Mouse (Mus musculus): ENCODE measurements around the gene Olfr1417. TPM values are rescaled to one million over a fixed set of nuclear protein-coding genes. Genes with fewer than 3 reads are reported as not detected.
"Not testable (repeated sequence)": the region's sequence is repeated elsewhere in the genome, so short reads cannot be mapped to it uniquely, and the experiment has no call there.

Olfr1417 gene
- 0.45 TPM in 1 of 2 replicates, not detected in the other for polyA plus RNA-seq (2014; fragmentation: Nextera tagmentation; extraction: Ambion mirVana)

DNA sequence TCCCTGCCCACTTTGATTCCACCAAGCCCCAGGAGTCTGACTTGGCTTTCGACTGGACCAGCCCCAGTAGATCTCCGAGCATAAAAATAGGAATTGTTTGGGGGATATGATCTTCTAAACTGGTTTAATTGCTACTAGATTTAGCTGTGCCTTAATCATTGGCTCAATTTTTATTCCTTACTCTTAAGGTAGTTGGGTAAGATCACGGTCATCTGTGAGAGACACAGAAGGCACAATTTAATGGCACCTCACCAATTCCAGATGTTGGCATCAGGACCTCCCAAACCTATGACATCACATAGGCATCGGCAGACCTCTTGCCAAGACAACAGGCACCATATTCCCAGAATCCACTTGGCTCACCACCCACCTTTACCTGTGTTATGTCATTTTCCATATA, at the start of gene Olfr1417:
Gene Olfr1417 (minus strand): TSS at position 101 of the 400 bp plus-strand sequence.
- H3K27ac ChIP-seq (replicated peaks; ENCODE audit: low read depth, low read length) = no peak within 1 kb of the TSS
- H3K9ac ChIP-seq (replicated peaks; ENCODE audit: low read length) = no peak within 1 kb of the TSS
- H3K4me3 ChIP-seq (replicated peaks; ENCODE audit: low read depth, low read length) = no peak within 1 kb of the TSS
- no peaks in the 10 kb centered on the region for H3K36me3 ChIP-seq (ENCODE audit: control insufficient read depth, insufficient read depth, low read length)
- ATAC-seq (ENCODE audit: low FRiP score, low TSS enrichment) (no peak), DNase-seq (no peak)
- H3K27me3 ChIP-seq (ENCODE audit: control insufficient read depth, insufficient read depth, low read length) = no peaks in the 10 kb centered on the region
- H3K4me1 ChIP-seq (ENCODE audit: control insufficient read depth, insufficient read depth, low read length) = no peaks in the 10 kb centered on the region
- WGBS = 89% methylated on average over 4 of the region's 4 CpGs
- no peaks in the 10 kb centered on the region for H3K9me3 ChIP-seq (ENCODE audit: control insufficient read depth, low read length)
- no peak within 1 kb of the TSS for H3K4me2 ChIP-seq (ENCODE audit: low read length)

DNA sequence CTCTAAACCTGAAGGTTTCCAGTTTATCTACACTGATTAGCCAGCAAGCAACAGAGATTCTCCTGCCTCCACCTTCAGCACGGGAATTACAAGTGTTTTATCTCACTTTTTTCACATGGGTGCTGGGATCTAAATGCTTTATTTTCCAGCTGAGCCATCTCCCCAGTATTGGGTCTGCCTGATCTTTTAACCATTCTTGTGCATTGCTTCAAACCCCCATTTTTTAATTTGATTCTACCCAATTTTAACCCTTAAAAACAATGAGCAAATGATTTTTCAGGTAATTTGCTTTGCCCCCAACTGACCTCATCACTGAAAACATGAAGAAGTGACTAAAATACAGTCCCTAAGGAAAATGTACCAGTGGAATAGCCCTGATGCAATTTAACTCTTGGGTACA, 47.2 kb upstream of the Olfr1417 start, which contains the start of gene Olfr1420:
Gene Olfr1420 (plus strand): TSS at position 301 of the 400 bp plus-strand sequence.
- H3K4me3 ChIP-seq (replicated peaks; ENCODE audit: low read depth, low read length) = no peak within 1 kb of the TSS
- no peak within 1 kb of the TSS for H3K9ac ChIP-seq (replicated peaks; ENCODE audit: low read length)
- 60% methylated on average over 1 of the region's 1 CpGs for WGBS
- H3K4me2 ChIP-seq (ENCODE audit: low read length) = no peak within 1 kb of the TSS
- no peaks in the 10 kb centered on the region for H3K9me3 ChIP-seq (ENCODE audit: control insufficient read depth, low read length)
- H3K27ac ChIP-seq (replicated peaks; ENCODE audit: low read depth, low read length) = no peak within 1 kb of the TSS
- no peaks in the 10 kb centered on the region for H3K4me1 ChIP-seq (ENCODE audit: control insufficient read depth, insufficient read depth, low read length)
- no peaks in the 10 kb centered on the region for H3K36me3 ChIP-seq (ENCODE audit: control insufficient read depth, insufficient read depth, low read length)
- DNase-seq (no peak), ATAC-seq (ENCODE audit: low FRiP score, low TSS enrichment) (no peak)
- H3K27me3 ChIP-seq (ENCODE audit: control insufficient read depth, insufficient read depth, low read length) = no peaks in the 10 kb centered on the region

DNA sequence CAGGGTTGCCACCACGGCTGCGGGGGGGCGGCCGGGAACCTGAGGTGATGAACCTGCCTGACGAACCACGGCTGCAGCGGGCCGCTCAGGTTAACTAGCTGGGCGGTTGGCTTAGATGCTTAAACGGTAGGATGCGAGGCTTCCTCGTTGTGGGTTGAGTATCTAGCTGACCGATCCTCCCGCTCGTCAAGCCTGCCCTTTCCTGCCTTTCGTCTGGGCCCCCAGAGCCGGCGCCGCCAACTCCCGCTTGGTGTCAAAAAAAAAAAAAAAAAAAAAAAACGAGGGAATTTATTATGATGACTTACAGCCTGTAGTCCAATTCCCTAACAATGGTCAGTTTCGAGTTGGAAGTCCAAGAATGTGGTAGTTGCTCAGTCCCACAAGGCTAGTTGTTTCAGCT, 39.4 kb upstream of the Olfr1417 start:
- H3K27ac ChIP-seq (replicated peaks; ENCODE audit: low read depth, low read length); ATAC-seq (ENCODE audit: low FRiP score, low TSS enrichment); H3K4me3 ChIP-seq (replicated peaks; ENCODE audit: low read depth, low read length); H3K9me3 ChIP-seq (ENCODE audit: control insufficient read depth, low read length); H3K4me2 ChIP-seq (ENCODE audit: low read length); H3K36me3 ChIP-seq (ENCODE audit: control insufficient read depth, insufficient read depth, low read length); H3K4me1 ChIP-seq (ENCODE audit: control insufficient read depth, insufficient read depth, low read length); DNase-seq; H3K9ac ChIP-seq (replicated peaks; ENCODE audit: low read length); H3K27me3 ChIP-seq (ENCODE audit: control insufficient read depth, insufficient read depth, low read length): not testable (repeated sequence)
- 72% methylated on average over 22 of the region's 22 CpGs for WGBS

DNA sequence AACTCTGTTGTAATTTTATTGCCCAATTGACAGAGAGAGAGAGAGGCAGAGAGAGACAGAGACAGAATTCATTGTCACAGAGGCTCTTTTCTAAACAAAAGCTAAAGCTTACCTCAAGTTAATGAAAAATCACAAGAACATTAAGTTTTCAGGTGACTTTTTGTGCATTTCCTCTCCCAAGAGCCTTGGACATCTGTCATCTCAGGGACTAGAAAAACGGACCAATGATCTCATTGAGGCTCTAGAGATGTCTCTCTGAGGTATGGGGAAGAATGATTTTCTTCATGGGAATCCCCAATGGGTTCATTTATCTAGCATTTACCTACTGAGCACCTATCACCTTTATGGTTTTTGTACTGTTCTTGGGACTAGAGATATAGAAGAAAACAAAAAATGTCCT, 36.0 kb upstream of the Olfr1417 start, which contains the start of gene Olfr1419:
Gene Olfr1419 (minus strand): TSS at position 101 of the 400 bp plus-strand sequence.
- WGBS = 66% methylated on average over 1 of the region's 1 CpGs
- H3K9me3 ChIP-seq (ENCODE audit: control insufficient read depth, low read length) = no peaks in the 10 kb centered on the region
- no peak for DNase-seq
- H3K4me1 ChIP-seq (ENCODE audit: control insufficient read depth, insufficient read depth, low read length) = no peaks in the 10 kb centered on the region
- H3K27me3 ChIP-seq (ENCODE audit: control insufficient read depth, insufficient read depth, low read length) = no peaks in the 10 kb centered on the region
- H3K36me3 ChIP-seq (ENCODE audit: control insufficient read depth, insufficient read depth, low read length) = no peaks in the 10 kb centered on the region
- no peak within 1 kb of the TSS for H3K9ac ChIP-seq (replicated peaks; ENCODE audit: low read length)
- H3K4me3 ChIP-seq (replicated peaks; ENCODE audit: low read depth, low read length) = no peak within 1 kb of the TSS
- ATAC-seq (ENCODE audit: low FRiP score, low TSS enrichment) = no peak
- no peak within 1 kb of the TSS for H3K4me2 ChIP-seq (ENCODE audit: low read length)
- H3K27ac ChIP-seq (replicated peaks; ENCODE audit: low read depth, low read length) = no peak within 1 kb of the TSS

DNA sequence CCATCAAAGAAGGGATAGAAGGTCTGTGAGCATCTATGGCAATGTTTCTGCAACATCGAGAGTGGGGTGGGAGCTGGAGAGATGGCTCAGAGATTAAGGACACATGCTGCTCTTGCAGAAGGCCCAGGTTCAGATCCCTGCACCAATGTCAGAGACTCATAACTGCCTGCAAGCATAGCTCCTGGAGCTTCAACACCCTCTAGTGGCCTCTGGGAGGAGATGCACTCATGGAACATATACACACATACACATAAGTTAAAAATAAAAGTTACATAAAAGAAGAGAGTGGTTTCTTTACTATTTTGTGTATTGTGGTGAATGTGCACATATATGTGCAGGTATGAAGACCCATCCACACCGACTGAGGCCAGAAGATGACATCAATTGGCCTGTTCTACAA, 28.8 kb upstream of the Olfr1417 start:
- WGBS = 87% methylated on average over 2 of the region's 2 CpGs
- Histone ChIP-seq H3K9ac (replicated peaks; ENCODE audit: low read length) (no peak overlapping the region), H3K4me1 (ENCODE audit: control insufficient read depth, insufficient read depth, low read length) (no peaks in the 10 kb centered on the region), H3K4me3 (replicated peaks; ENCODE audit: low read depth, low read length) (no peak overlapping the region), H3K9me3 (ENCODE audit: control insufficient read depth, low read length) (no peaks in the 10 kb centered on the region), H3K36me3 (ENCODE audit: control insufficient read depth, insufficient read depth, low read length) (no peaks in the 10 kb centered on the region), H3K27me3 (ENCODE audit: control insufficient read depth, insufficient read depth, low read length) (no peaks in the 10 kb centered on the region), H3K27ac (replicated peaks; ENCODE audit: low read depth, low read length) (no peak overlapping the region), H3K4me2 (ENCODE audit: low read length) (no peak overlapping the region)
- DNase-seq (no peak), ATAC-seq (ENCODE audit: low FRiP score, low TSS enrichment) (no peak)

DNA sequence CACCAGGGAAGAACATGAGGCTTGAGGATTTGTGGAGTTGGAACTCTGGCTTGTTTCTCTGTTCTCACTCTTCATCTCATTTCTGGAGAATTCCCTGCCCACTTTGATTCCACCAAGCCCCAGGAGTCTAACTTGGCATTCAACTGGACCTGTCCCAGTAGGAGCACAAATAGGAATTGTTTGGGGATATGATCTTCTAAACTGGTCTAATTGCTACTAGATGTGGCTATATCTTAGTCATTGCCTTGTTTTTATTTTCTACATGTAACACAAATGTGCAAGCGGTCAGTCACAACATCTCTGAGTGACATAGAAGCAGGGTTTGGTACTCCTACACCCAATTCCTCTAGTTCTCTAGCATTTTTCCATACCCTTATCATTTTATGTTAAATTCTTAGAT, 21.9 kb upstream of the Olfr1417 start, which contains the start of gene Olfr1418:
Gene Olfr1418 (minus strand): TSS at position 101 of the 400 bp plus-strand sequence.
- ATAC-seq (ENCODE audit: low FRiP score, low TSS enrichment) (no peak), DNase-seq (no peak)
- H3K9me3 ChIP-seq (ENCODE audit: control insufficient read depth, low read length) = no peaks in the 10 kb centered on the region
- WGBS = 93% methylated on average over 1 of the region's 1 CpGs
- H3K4me1 ChIP-seq (ENCODE audit: control insufficient read depth, insufficient read depth, low read length) = no peaks in the 10 kb centered on the region
- H3K27me3 ChIP-seq (ENCODE audit: control insufficient read depth, insufficient read depth, low read length) = no peaks in the 10 kb centered on the region
- no peak within 1 kb of the TSS for H3K4me3 ChIP-seq (replicated peaks; ENCODE audit: low read depth, low read length)
- H3K36me3 ChIP-seq (ENCODE audit: control insufficient read depth, insufficient read depth, low read length) = no peaks in the 10 kb centered on the region
- no peak within 1 kb of the TSS for H3K4me2 ChIP-seq (ENCODE audit: low read length)
- no peak within 1 kb of the TSS for H3K9ac ChIP-seq (replicated peaks; ENCODE audit: low read length)
- H3K27ac ChIP-seq (replicated peaks; ENCODE audit: low read depth, low read length) = no peak within 1 kb of the TSS

DNA sequence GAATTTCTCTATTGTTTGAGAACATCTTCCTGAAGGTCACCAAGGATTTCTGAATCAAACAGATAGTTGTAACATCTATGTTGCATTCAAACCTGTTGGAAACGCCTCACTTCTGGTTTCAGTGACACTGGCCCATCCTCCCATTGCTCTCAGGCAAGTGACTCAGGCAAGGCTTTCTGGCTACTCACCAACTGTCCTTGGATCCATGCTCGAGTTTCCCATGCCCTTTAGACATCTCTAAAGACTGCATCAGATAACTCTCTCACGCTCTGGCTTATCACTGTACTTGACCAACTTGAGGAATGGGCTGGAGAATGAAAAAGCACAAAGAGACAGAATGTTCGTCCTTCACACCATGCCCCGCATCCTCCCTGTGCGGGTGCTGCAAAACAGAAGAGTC, 17.5 kb upstream of the Olfr1417 start:
- H3K9ac ChIP-seq (replicated peaks; ENCODE audit: low read length) = no peak overlapping the region
- no peak for DNase-seq
- no peak overlapping the region for H3K4me2 ChIP-seq (ENCODE audit: low read length)
- no peaks in the 10 kb centered on the region for H3K9me3 ChIP-seq (ENCODE audit: control insufficient read depth, low read length)
- H3K27ac ChIP-seq (replicated peaks; ENCODE audit: low read depth, low read length) = no peak overlapping the region
- H3K4me3 ChIP-seq (replicated peaks; ENCODE audit: low read depth, low read length) = no peak overlapping the region
- H3K36me3 ChIP-seq (ENCODE audit: control insufficient read depth, insufficient read depth, low read length) = no peaks in the 10 kb centered on the region
- WGBS = 81% methylated on average over 6 of the region's 6 CpGs
- H3K27me3 ChIP-seq (ENCODE audit: control insufficient read depth, insufficient read depth, low read length) = no peaks in the 10 kb centered on the region
- ATAC-seq (ENCODE audit: low FRiP score, low TSS enrichment) = no peak
- H3K4me1 ChIP-seq (ENCODE audit: control insufficient read depth, insufficient read depth, low read length) = no peaks in the 10 kb centered on the region

DNA sequence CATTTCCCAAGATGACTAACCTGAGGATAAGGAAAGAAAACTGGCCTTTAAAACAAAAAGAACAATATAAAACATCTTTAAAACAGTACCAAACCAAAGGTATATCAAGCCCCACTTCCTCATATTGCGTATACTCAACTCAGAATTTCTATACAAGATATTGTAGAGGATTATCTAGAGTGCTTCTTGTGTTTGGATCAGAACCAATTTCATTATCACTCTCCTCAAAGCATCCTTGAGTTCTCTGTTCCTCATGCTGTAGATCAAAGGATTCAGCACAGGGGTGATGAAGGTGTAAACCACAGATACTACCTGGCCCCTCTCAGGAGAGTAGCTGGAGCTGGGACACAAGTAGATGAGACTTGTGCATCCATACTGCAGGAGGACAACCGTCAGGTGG, 15.8 kb upstream of the Olfr1417 start:
- Histone ChIP-seq H3K9me3 (ENCODE audit: control insufficient read depth, low read length) (no peaks in the 10 kb centered on the region), H3K4me3 (replicated peaks; ENCODE audit: low read depth, low read length) (no peak overlapping the region), H3K27ac (replicated peaks; ENCODE audit: low read depth, low read length) (no peak overlapping the region), H3K4me1 (ENCODE audit: control insufficient read depth, insufficient read depth, low read length) (no peaks in the 10 kb centered on the region), H3K27me3 (ENCODE audit: control insufficient read depth, insufficient read depth, low read length) (no peaks in the 10 kb centered on the region), H3K4me2 (ENCODE audit: low read length) (no peak overlapping the region), H3K9ac (replicated peaks; ENCODE audit: low read length) (no peak overlapping the region), H3K36me3 (ENCODE audit: control insufficient read depth, insufficient read depth, low read length) (no peaks in the 10 kb centered on the region)
- no peak for DNase-seq
- ATAC-seq (ENCODE audit: low FRiP score, low TSS enrichment) = no peak
- 86% methylated on average over 2 of the region's 2 CpGs for WGBS

DNA sequence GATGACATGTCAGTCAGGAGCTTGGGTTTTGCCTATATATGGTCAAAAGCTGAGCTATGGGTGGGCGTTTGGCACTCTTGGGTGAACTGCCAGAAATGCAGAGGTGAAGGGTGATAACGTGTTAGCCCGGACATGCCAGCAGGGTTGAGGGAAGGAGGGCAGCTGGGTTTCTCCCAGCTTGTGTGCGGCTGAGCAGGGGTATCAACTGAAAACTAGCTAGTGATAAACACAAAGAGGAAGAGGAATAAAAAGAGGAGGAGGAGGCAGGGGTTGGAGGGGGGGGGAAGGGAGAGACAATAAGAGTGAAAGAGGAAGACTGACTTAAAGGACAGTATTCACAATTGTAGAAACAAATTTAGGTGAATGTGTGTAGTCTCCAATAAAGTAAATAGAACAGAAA, 13.6 kb upstream of the Olfr1417 start:
- H3K4me2 ChIP-seq (ENCODE audit: low read length) = no peak overlapping the region
- H3K27ac ChIP-seq (replicated peaks; ENCODE audit: low read depth, low read length) = no peak overlapping the region
- no peaks in the 10 kb centered on the region for H3K4me1 ChIP-seq (ENCODE audit: control insufficient read depth, insufficient read depth, low read length)
- ATAC-seq (ENCODE audit: low FRiP score, low TSS enrichment) (no peak), DNase-seq (no peak)
- H3K36me3 ChIP-seq (ENCODE audit: control insufficient read depth, insufficient read depth, low read length) = no peaks in the 10 kb centered on the region
- 83% methylated on average over 4 of the region's 4 CpGs for WGBS
- no peaks in the 10 kb centered on the region for H3K9me3 ChIP-seq (ENCODE audit: control insufficient read depth, low read length)
- H3K27me3 ChIP-seq (ENCODE audit: control insufficient read depth, insufficient read depth, low read length) = no peaks in the 10 kb centered on the region
- H3K9ac ChIP-seq (replicated peaks; ENCODE audit: low read length) = no peak overlapping the region
- H3K4me3 ChIP-seq (replicated peaks; ENCODE audit: low read depth, low read length) = no peak overlapping the region
